Mouse (Mus musculus) large intestine, adult 2 months (tissue): ENCODE data around the gene Tmem184b. TPM values are rescaled to one million over a fixed set of nuclear protein-coding genes. Genes with fewer than 3 reads are reported as not detected.

Source experiments
- DNase-seq: peaks from one replicate; pipeline ENCODE4 v3.0.0-alpha.2; 2012; ENCODE audit warnings: low read depth, low spot score
- WGBS: fragments of 180-500 bp; shearing (Covaris S2); methylation state at CpG from one replicate; pipeline ENCODE4 v1.1.7; 2018; 5-methylcytosine and 5-hydroxymethylcytosine counted together
- polyA plus RNA-seq: library from polyadenylated mRNA; depleted of rRNA; stranded (reverse); fragments of >200 nt; gene quantifications from 2 replicates; pipeline ENCODE4 v1.2.3, GENCODE M21; 2012

Gene Tmem184b
- polyA plus RNA-seq, 1 experiment, result 35.6 TPM

DNA sequence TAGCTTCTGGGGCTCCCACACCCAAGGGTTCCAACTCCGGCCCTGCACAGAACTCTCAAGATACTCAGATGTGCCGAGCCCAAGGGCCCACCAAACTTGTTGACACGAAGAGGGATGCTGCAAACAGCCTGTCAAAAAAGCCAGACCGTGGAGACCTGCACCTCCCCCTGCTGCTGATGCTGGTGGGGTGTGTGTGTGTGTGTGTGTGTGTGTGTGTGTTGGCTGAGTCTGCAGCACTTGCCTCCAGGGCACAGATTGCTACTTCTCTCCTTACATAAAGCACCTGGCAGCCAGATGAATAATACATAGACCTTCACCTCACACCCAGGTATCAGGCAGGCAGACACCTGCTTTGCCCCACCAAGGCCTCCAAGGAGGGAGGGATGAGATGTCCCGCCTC lies 1.2 kb downstream of the Tmem184b start:
- no peak for DNase-seq
- WGBS, result 22% methylated on average over 5 of the region's 5 CpGs

- no peak for DNase-seq
- 68% methylated on average over 7 of the region's 7 CpGs for WGBS
These were observed 2.4 kb downstream of the Tmem184b start for GRCm38 (mm10) chr15:79400975-79401365.

- DNase-seq, result no peak
- WGBS, result 61% methylated on average over 6 of the region's 6 CpGs
These were observed 3.0 kb downstream of the Tmem184b start for GRCm38 (mm10) chr15:79400134-79400974.

- 73% methylated on average over 14 of the region's 14 CpGs for WGBS
- no peak for DNase-seq
These were observed 3.9 kb downstream of the Tmem184b start for GRCm38 (mm10) chr15:79399231-79400052.

- no peak for DNase-seq
- 72% methylated on average over 11 of the region's 11 CpGs for WGBS
These were observed 6.6 kb downstream of the Tmem184b start for GRCm38 (mm10) chr15:79396736-79397135.

GRCm38 (mm10) chr15:79395281-79395680 lies 8.1 kb downstream of the Tmem184b start:
- no peak for DNase-seq
- WGBS, result 75% methylated on average over 6 of the region's 6 CpGs

GRCm38 (mm10) chr15:79394842-79395241 lies 8.5 kb downstream of the Tmem184b start:
- no peak for DNase-seq
- 63% methylated on average over 4 of the region's 4 CpGs for WGBS

DNA sequence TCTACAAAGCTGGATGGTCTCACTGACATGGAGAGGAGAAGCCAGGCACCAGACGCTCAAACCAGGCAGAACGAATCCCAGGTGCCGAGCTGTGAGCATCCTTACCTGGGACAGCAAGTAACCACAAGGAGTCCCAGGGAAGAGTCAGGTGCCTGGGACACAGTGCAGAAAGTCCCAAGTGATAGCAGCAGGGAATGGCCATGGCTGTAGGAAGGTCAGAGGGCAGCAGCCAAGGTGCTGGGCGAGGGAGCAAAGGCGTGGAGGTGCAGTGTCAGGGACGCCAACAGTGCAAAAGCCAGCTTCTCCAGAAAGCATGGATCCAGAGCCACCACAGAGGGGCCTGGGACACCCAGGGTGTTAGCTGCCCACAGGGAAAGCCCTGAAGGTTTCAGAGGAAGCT lies 10.3 kb downstream of the Tmem184b start:
- WGBS, result 94% methylated on average over 6 of the region's 6 CpGs
- DNase-seq, result no peak

DNA sequence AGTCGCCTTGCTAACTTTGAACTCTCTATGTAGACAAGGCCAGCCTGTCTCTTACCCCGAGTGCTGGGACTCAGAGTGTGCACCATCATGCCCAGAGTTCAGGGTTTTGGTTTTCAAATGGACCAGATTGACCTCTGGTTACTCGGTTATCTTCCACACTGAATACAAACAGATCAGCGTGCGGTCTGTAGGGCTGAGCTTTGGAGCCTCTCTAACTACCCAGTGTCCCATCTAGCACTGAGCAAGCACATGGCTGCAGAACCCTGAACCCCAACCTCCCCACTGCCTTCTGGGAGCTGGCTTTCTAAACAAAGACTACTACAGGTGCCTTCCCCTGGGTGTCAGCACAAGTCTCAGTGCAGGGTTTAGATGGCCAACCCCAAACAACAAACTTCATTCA lies 10.8 kb downstream of the Tmem184b start:
- WGBS, result 81% methylated on average over 5 of the region's 5 CpGs
- DNase-seq, result no peak

DNA sequence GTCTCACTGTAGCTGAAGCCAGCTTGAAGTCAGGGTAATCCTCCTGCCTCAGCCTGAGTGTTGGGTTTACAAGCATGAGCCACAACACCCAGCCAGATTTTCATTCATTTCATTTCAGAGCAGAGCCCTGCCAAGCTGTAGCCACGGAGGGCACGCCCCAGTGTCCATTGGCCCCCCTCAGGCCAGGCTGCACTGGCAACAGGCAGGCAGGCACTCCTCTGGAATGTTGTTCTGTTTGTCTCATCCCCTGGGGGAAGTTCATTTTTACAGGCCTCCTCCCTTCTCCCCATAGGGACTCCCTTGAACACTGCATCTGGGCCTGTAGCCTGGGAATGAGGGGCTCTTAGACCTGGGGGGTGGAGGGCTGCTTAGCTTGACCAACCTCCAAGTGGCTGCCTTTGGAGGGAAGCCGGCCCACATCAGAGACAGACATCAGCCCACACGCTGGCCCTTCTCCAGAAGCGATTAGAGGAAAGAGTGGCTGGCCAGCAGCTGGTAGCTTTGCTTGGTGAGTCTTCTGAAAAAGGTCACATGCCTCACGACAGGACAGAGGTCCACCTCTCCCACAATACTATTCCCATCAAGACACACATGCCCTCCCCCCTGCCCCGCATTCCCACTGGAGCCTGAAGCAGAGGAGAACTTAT lies 11.8 kb downstream of the Tmem184b start:
- WGBS, result 31% methylated on average over 7 of the region's 7 CpGs
- no peak for DNase-seq

DNA sequence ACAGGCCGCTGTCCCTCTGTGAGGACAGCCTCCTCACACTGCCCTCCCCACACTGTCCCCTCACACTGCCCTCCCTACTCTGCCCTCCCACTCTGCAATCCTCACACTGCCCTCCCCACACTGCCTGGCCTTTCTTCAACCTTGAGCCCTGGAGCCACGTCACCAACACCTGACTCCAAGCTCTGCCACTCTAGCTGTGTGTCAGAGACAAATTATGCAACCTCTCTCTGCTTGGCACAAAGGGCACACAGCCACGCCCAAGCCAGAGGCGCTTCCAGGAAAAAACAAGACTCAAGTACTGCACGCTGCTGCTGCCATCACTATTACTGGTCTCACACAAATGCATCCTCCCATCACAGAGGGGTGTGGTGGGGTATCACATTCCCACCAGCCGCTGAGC lies 12.9 kb downstream of the Tmem184b start:
- DNase-seq, result peak; percentile 64
- WGBS, result 37% methylated on average over 6 of the region's 6 CpGs

GRCm38 (mm10) chr15:79388171-79388570 lies 15.2 kb downstream of the Tmem184b start:
- no peak for DNase-seq
- 33% methylated on average over 6 of the region's 6 CpGs for WGBS

- 77% methylated on average over 7 of the region's 7 CpGs for WGBS
These were observed 15.8 kb downstream of the Tmem184b start for GRCm38 (mm10) chr15:79387611-79388010.

DNA sequence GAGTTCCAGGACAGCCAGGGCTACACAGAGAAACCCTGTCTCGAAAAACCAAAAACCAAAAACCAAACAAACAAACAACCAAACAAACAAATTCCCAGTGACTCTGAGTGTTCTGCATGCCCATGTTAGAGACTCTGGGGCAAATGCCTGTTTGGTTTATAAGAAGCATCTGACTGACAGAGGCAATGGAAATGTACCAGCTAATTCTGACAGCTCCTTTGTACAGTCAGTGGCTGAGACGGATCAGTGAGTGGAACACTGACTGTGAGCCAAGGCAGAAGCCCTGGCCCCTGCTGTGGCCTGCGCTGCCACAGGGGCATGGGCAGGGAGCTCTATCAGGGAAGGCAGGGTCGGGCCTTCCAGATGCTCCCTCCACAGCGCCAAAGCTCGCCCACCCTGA lies 16.3 kb downstream of the Tmem184b start:
- WGBS, result 83% methylated on average over 6 of the region's 6 CpGs
- DNase-seq, result no peak

More at GRCm38 (mm10) chr15:79387611-79388010, 15.8 kb downstream of the Tmem184b start:
- no peak for DNase-seq

DNA sequence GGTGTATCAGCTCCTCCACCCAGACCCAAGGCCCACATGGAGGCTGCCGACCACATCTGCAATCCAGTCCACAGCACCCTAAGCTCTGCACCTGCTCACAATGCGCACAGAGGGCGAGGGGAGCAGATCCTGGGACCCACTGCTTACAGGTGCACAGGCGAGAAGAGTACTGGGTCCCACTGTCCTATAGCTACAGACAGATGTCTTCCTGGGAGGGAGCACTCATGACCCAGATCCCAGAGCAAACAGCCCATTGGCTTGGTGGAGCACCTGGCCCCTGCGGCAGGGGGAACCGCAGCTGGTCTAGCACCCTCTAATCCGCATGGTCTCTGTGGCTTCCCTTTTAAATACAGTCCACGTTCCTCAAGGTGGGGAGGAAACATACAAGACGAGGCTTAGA lies 21.7 kb downstream of the Tmem184b start:
- DNase-seq, result no peak
- WGBS, result 83% methylated on average over 9 of the region's 9 CpGs

- DNase-seq, result peak; percentile 65
- 49% methylated on average over 22 of the region's 23 CpGs for WGBS
These were observed 22.6 kb downstream of the Tmem184b start for GRCm38 (mm10) chr15:79380468-79381444.

DNA sequence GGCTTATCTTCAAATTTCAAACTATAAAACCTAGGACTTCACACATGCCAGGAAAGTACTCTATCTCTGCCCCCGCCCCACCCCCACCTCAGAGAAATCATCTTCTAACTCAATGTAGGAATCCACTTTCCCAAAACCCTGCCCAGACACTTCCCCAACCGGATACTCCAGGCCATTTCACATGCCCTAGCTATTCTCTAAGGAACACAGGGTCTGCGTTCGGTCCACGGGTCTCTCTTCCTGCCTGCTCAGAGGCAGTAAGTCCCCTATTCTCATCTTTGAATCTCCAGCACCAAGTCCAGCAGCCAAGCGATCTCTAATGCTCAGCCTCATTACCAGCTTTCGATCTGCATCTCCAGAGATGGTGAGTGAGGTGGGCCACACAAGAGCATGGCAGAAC lies 23.7 kb downstream of the Tmem184b start:
- WGBS, result 89% methylated on average over 7 of the region's 7 CpGs
- DNase-seq, result no peak

- WGBS, result 96% methylated on average over 10 of the region's 10 CpGs
- no peak for DNase-seq
These were observed 24.8 kb downstream of the Tmem184b start for GRCm38 (mm10) chr15:79378608-79379007.

GRCm38 (mm10) chr15:79377681-79378080 lies 25.7 kb downstream of the Tmem184b start:
- DNase-seq, result no peak
- WGBS, result 63% methylated on average over 6 of the region's 6 CpGs
